Mouse (Mus musculus) bone marrow macrophage, adult 2 months (primary cell): ENCODE results near the gene Wdr19.

ENCODE experiments used
- CTCF ChIP-seq: IDR thresholded peaks from 2 replicates; pipeline ENCODE4 v1.5.1; 2012; ENCODE audit warnings: low read depth, mild to moderate bottlenecking, low read length, moderate library complexity
- POLR2A ChIP-seq: IDR thresholded peaks from 2 replicates; pipeline ENCODE4 v1.6.1; 2012; ENCODE audit warnings: mild to moderate bottlenecking, low read depth, low read length, borderline replicate concordance

- TF ChIP-seq CTCF (no peak), POLR2A (no peak)
These were observed 35.9 kb upstream of the Wdr19 start for GRCm38 (mm10) chr5:65163489-65164092.
